Mouse (Mus musculus): ENCODE measurements at regions not wholly inside any gene's neighbourhood (a gene's known extent, or its start where the extent isn't known, plus 50 kb on each side); places are given as distances from the start of the nearest gene placed in this dataset.

GRCm38 (mm10) chr6:144883117-144883516 lies 101.3 kb upstream of the Sox5 start:
- in situ Hi-C loops (cut with MboI; ENCODE audit: low sequenced_read_pairs), result no loop called here

GRCm38 (mm10) chr6:144880098-144880497 lies 98.3 kb upstream of the Sox5 start:
- in situ Hi-C loops (cut with MboI; ENCODE audit: low sequenced_read_pairs), result no loop called here

GRCm38 (mm10) chr6:144876758-144877157 lies 95.0 kb upstream of the Sox5 start:
- in situ Hi-C loops (cut with MboI; ENCODE audit: low sequenced_read_pairs), result no loop called here

- in situ Hi-C loops (cut with MboI; ENCODE audit: low sequenced_read_pairs), result no loop called here
These were observed 94.1 kb upstream of the Sox5 start for GRCm38 (mm10) chr6:144875862-144876261.

- in situ Hi-C loops (cut with MboI; ENCODE audit: low sequenced_read_pairs), result no loop called here
These were observed 92.5 kb upstream of the Sox5 start for GRCm38 (mm10) chr6:144874251-144874650.

- in situ Hi-C loops (cut with MboI; ENCODE audit: low sequenced_read_pairs), result no loop called here
These were observed 89.2 kb upstream of the Sox5 start for GRCm38 (mm10) chr6:144870949-144871348.

GRCm38 (mm10) chr6:144867333-144867732 lies 85.6 kb upstream of the Sox5 start:
- in situ Hi-C loops (cut with MboI; ENCODE audit: low sequenced_read_pairs), result no loop called here

GRCm38 (mm10) chr6:144864026-144864425 lies 82.2 kb upstream of the Sox5 start:
- in situ Hi-C loops (cut with MboI; ENCODE audit: low sequenced_read_pairs), result no loop called here

- in situ Hi-C loops (cut with MboI; ENCODE audit: low sequenced_read_pairs), result no loop called here
These were observed 81.7 kb upstream of the Sox5 start for GRCm38 (mm10) chr6:144863430-144863994.

GRCm38 (mm10) chr6:144841510-144841909 lies 59.7 kb upstream of the Sox5 start:
- in situ Hi-C loops (cut with MboI; ENCODE audit: low sequenced_read_pairs), result no loop called here

- in situ Hi-C loops (cut with MboI; ENCODE audit: low sequenced_read_pairs), result no loop called here
These were observed 57.6 kb upstream of the Sox5 start for GRCm38 (mm10) chr6:144839383-144839782.

GRCm38 (mm10) chr6:144834323-144835183 lies 52.8 kb upstream of the Sox5 start:
- in situ Hi-C loops (cut with MboI; ENCODE audit: low sequenced_read_pairs), result no loop called here
